Mouse (Mus musculus) midbrain, embryonic 11.5 days (tissue): ENCODE measurements around the gene Eef2. TPM values are rescaled to one million over a fixed set of nuclear protein-coding genes. Genes with fewer than 3 reads are reported as not detected.
A peak's percentile ranks its signal among the peaks of the same experiment; 100 is the strongest.

Experiments used
- ATAC-seq: fragments of 200-750 bp; cut with Nextera tagmentation; 2 replicates; pipeline ENCODE4 v1.8.0; 2017; ENCODE audit warnings: moderate TSS enrichment, moderate library complexity; ENCODE audit not compliant: low FRiP score
- DNase-seq: peaks from one replicate; pipeline ENCODE4 v3.0.0; 2015; ENCODE audit warnings: low spot score; ENCODE audit errors: missing footprints
- H3K27ac ChIP-seq: fragments of 300-500 bp; sonication (generic); 2 replicates; pipeline ENCODE4 v1.5.1; 2014; ENCODE audit warnings: low read depth, low read length
- H3K27me3 ChIP-seq: fragments of 300-500 bp; sonication (generic); 2 replicates; pipeline ENCODE4 v1.6.1; 2014; ENCODE audit warnings: mild to moderate bottlenecking, low read length, moderate library complexity, mixed read lengths; ENCODE audit not compliant: control insufficient read depth, insufficient read depth
- H3K36me3 ChIP-seq: fragments of 300-500 bp; sonication (generic); 2 replicates; pipeline ENCODE4 v1.6.1; 2014; ENCODE audit warnings: mild to moderate bottlenecking, low read length, moderate library complexity, mixed read lengths; ENCODE audit not compliant: control insufficient read depth, insufficient read depth
- H3K4me1 ChIP-seq: fragments of 300-500 bp; sonication (generic); 2 replicates; pipeline ENCODE4 v1.6.1; 2014; ENCODE audit warnings: low read length; ENCODE audit not compliant: control insufficient read depth, insufficient read depth
- H3K4me2 ChIP-seq: fragments of 300-500 bp; sonication (generic); 2 replicates; pipeline ENCODE4 v1.6.1; 2014; ENCODE audit warnings: mild to moderate bottlenecking, moderate library complexity
- H3K4me3 ChIP-seq: fragments of 300-500 bp; sonication (generic); 2 replicates; pipeline ENCODE4 v1.5.1; 2014; ENCODE audit warnings: low read depth, low read length
- H3K9ac ChIP-seq: fragments of 300-500 bp; sonication (generic); 2 replicates; pipeline ENCODE4 v1.6.1; 2014; ENCODE audit warnings: low read length
- H3K9me3 ChIP-seq: fragments of 300-500 bp; sonication (generic); 2 replicates; pipeline ENCODE4 v1.6.1; 2016; ENCODE audit warnings: low read length; ENCODE audit not compliant: control insufficient read depth
- WGBS: fragments of 180-500 bp; shearing (Covaris S2); extraction: QIAGEN DNeasy Blood & Tissue Kit; methylation state at CpG from one replicate; pipeline ENCODE4 v1.1.7; 2014; 5-methylcytosine and 5-hydroxymethylcytosine counted together
- polyA plus RNA-seq: library from polyadenylated mRNA; unstranded; fragments of >200 nt; fragmentation: Nextera tagmentation; extraction: Ambion mirVana; gene quantifications from 2 replicates; pipeline ENCODE4 v1.2.1, GENCODE M21; 2014

Gene Eef2
- polyA plus RNA-seq, 1 experiment from 2014 or later = 422 TPM

DNA sequence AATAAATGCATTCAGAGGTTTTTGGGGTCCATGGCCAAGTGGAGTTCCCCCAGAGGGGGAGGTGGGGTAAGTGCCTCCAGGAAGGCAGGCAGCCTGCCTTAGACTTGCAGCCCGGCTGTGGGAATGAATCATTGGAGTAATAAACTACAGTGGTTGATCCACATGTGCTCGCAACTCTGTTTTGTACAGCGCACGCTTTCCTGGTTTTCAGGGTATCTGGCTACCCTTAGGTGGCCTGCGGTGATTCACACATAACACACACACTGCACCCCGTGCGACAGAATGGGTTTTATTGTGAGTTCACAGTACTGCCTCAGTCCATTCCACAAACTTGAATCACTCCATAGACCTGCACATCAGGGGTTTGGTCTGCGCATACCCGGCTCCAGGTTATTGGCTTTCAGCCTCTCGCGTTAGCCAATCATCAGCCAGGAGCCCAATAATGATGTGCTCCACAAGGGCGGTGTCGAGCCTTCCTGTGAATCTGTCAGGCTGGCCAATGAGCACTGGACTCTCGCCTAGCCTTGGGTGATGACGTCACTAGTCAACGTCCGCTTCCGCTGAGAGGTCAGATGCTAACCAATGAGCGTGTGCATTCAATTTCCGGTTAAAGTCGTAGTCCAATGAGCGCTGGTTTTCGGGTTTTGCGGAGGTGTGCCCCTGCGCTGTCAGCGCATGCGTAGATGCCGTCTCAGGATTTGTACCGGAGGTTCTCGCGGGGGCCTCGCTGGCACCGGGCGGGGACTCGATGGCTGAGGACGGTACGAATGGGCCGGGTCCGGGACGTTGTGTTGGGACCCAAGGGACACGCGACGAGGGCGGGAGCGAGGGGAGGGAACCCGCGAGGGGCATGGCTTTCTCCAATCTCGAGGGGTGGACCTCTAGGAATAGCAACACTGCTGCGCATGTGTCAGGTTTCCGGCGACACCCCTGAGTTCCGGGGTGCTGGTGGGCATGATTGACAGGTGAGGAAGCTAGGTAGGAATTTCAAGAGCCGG is 6.2 kb downstream of the Eef2 start, which contains the start of gene Dapk3:
Dapk3 (plus strand) TSS at position 670 of the 998 bp plus-strand sequence.
- Histone ChIP-seq H3K9me3 (no peaks in the 10 kb centered on the region), H3K4me2 (peak within 1 kb of the TSS; percentile 63), H3K36me3 (peaks cover 45% of the 10 kb centered on the region), H3K27me3 (no peaks in the 10 kb centered on the region), H3K4me1 (peaks cover 20% of the 10 kb centered on the region), H3K9ac (peak within 1 kb of the TSS; percentile 73), H3K4me3 (peak within 1 kb of the TSS; percentile 75), H3K27ac (peak within 1 kb of the TSS; percentile 40)
- WGBS = 5% methylated on average over 53 of the region's 53 CpGs
- DNase-seq = peak; percentile 99
- peak; percentile 96 for ATAC-seq

DNA sequence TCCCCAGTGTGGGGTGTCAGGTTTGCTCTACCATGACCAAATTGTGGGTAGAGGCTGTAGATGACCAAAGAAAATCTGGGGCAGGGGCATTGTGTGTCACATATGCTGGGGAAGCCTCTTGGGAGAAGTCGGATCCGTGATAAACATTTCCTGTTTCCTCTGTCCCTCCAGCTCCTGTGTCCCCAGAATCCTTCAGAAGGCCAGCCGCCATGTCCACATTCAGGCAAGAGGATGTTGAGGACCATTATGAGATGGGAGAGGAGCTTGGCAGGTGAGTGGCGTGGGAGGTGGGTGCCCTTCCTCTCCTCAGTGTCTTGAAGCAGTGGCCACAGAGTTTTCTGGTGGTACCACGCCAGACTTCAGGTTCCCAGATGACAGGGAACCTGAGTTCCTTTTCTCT is 7.4 kb downstream of the Eef2 start, which contains the start of gene 4930442H23Rik:
4930442H23Rik (minus strand) TSS at position 45 of the 400 bp plus-strand sequence.
- no peak for DNase-seq
- Histone ChIP-seq H3K4me1 (peaks cover 9% of the 10 kb centered on the region), H3K27ac (peak within 1 kb of the TSS; percentile 40; the same call in 1 of the 2 replicates), H3K4me3 (peak within 1 kb of the TSS; percentile 75), H3K27me3 (no peaks in the 10 kb centered on the region), H3K9me3 (no peaks in the 10 kb centered on the region), H3K4me2 (peak within 1 kb of the TSS; percentile 63), H3K9ac (peak within 1 kb of the TSS; percentile 73), H3K36me3 (peaks cover 38% of the 10 kb centered on the region)
- WGBS = 90% methylated on average over 5 of the region's 5 CpGs
- no peak for ATAC-seq

- no peak overlapping the region for H3K4me3 ChIP-seq
- H3K36me3 ChIP-seq = peaks cover 28% of the 10 kb centered on the region
- H3K9me3 ChIP-seq = no peaks in the 10 kb centered on the region
- WGBS = 69% methylated on average over 4 of the region's 4 CpGs
- H3K4me1 ChIP-seq = peaks cover 7% of the 10 kb centered on the region
- no peak for ATAC-seq
- no peak overlapping the region for H3K9ac ChIP-seq
- no peak overlapping the region for H3K4me2 ChIP-seq
- DNase-seq = no peak
- no peaks in the 10 kb centered on the region for H3K27me3 ChIP-seq
- H3K27ac ChIP-seq = no peak overlapping the region
These were observed 8.3 kb downstream of the Eef2 start for GRCm38 (mm10) chr10:81184765-81185164.

DNA sequence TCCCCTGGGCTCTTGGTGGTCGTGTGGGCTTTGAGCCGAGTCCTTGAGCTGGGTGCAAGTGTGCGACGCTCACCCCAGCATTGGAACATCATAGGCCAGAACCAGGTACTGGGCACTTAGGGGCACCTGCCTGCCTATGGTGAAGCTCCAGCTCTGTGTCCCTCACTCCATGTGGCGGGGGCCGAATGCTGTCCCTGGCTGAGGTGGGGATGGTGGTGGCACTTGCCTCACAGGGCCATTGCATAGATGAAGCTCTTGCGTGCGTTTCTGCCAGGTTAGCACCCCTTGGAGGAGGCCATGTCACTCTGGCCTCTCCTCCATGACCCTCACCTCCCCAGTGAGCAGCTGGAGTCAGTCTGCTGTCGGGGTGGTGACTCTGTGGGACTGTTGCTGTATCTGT is 10.7 kb downstream of the Eef2 start:
- WGBS = 92% methylated on average over 9 of the region's 9 CpGs
- peaks cover 6% of the 10 kb centered on the region for H3K36me3 ChIP-seq
- ATAC-seq = no peak
- DNase-seq = no peak
- no peak overlapping the region for H3K4me2 ChIP-seq
- no peak overlapping the region for H3K27ac ChIP-seq
- no peaks in the 10 kb centered on the region for H3K27me3 ChIP-seq
- H3K9ac ChIP-seq = no peak overlapping the region
- peaks cover 10% of the 10 kb centered on the region for H3K4me1 ChIP-seq
- no peak overlapping the region for H3K4me3 ChIP-seq
- no peaks in the 10 kb centered on the region for H3K9me3 ChIP-seq

DNA sequence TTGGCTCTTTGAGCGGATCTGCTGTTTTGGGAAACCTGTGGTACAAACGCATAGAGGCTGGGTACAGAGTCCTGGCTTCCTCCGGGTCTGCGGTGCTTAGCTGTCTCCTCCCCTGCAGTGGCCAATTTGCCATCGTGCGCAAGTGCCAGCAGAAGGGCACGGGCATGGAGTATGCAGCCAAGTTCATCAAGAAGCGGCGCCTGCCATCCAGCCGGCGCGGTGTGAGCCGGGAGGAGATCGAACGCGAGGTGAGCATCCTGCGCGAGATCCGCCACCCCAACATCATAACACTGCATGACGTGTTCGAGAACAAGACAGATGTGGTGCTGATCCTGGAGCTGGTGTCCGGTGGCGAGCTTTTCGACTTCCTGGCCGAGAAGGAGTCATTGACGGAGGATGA is 13.4 kb downstream of the Eef2 start:
- ATAC-seq = no peak
- H3K36me3 ChIP-seq = peaks cover 5% of the 10 kb centered on the region; the same call in 1 of the 2 replicates

GRCm38 (mm10) chr10:81190236-81190911 is 13.9 kb downstream of the Eef2 start:
- Histone ChIP-seq H3K4me3 (no peak overlapping the region), H3K36me3 (peaks cover 5% of the 10 kb centered on the region; the same call in 1 of the 2 replicates), H3K9ac (no peak overlapping the region), H3K27ac (no peak overlapping the region), H3K4me2 (no peak overlapping the region), H3K9me3 (no peaks in the 10 kb centered on the region), H3K27me3 (peaks cover 16% of the 10 kb centered on the region), H3K4me1 (peaks cover 15% of the 10 kb centered on the region)
- no peak for ATAC-seq
- peak; percentile 93 for DNase-seq
- 71% methylated on average over 31 of the region's 31 CpGs for WGBS

More for the DNA sequence above, 13.4 kb downstream of the Eef2 start:
- H3K4me1 ChIP-seq = peaks cover 15% of the 10 kb centered on the region
- no peak overlapping the region for H3K27ac ChIP-seq
- no peak for DNase-seq
- no peak overlapping the region for H3K4me2 ChIP-seq
- no peak overlapping the region for H3K4me3 ChIP-seq
- no peaks in the 10 kb centered on the region for H3K9me3 ChIP-seq
- 77% methylated on average over 26 of the region's 26 CpGs for WGBS
- no peak overlapping the region for H3K9ac ChIP-seq
- H3K27me3 ChIP-seq = peaks cover 11% of the 10 kb centered on the region

DNA sequence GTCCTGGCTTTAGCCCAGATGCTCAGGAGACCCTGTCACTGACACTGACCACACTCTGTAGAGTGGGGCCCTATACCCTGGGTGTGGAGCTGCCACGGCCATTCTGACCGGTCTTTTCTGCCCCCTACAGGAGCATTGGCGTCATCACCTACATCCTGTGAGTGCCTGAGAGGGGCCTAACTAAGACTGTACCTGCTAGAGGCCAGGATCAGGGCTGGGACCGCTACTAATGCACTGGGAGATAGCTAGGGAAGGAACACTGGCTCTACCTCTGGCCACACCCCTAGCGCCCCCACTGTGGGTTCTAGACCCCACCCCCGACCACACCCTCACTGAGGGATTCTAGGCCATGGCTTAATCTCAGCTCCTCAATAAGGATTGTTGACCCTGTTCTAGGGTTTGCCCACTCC is 14.5 kb downstream of the Eef2 start:
- H3K9me3 ChIP-seq = no peaks in the 10 kb centered on the region
- peaks cover 15% of the 10 kb centered on the region for H3K4me1 ChIP-seq
- no peak overlapping the region for H3K9ac ChIP-seq
- H3K27ac ChIP-seq = no peak overlapping the region
- peaks cover 21% of the 10 kb centered on the region for H3K27me3 ChIP-seq
- H3K4me3 ChIP-seq = no peak overlapping the region
- no peak for ATAC-seq
- WGBS = 75% methylated on average over 6 of the region's 6 CpGs
- H3K36me3 ChIP-seq = peaks cover 5% of the 10 kb centered on the region; the same call in 1 of the 2 replicates
- DNase-seq = no peak
- H3K4me2 ChIP-seq = no peak overlapping the region

DNA sequence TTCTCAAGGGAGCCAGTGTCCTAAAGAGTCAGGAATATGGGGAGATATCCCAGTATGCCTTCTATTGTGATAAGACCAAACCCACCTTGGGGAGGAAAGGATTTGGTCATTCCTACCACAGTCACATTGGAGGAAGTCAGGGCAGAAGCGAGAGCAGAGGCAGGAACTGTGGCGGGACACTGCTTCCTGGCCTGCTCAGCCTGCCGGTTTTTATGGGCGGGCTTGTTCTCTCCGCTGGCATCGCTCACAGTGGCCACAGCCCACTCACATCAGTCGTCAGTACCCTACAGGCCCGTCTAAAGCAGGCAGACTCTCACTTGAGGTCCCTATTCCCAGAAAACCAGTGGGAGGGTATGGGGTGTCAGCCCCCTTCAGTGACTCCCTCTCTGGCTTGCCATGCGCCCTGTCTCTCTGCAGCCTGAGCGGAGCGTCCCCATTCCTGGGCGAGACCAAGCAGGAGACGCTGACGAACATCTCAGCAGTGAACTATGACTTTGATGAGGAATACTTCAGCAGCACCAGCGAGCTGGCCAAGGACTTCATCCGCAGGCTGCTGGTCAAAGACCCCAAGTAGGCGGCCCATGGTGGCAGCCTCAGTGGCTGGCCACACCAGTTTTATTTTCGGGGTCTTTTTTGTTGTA is 15.0 kb downstream of the Eef2 start:
- H3K27me3 ChIP-seq = peaks cover 21% of the 10 kb centered on the region
- DNase-seq (no peak), ATAC-seq (no peak)
- 90% methylated on average over 18 of the region's 18 CpGs for WGBS
- no peaks in the 10 kb centered on the region for H3K9me3 ChIP-seq
- H3K36me3 ChIP-seq = peaks cover 5% of the 10 kb centered on the region; the same call in 1 of the 2 replicates
- H3K9ac ChIP-seq = no peak overlapping the region; the same call in 1 of the 2 replicates
- no peak overlapping the region for H3K4me2 ChIP-seq
- peaks cover 15% of the 10 kb centered on the region for H3K4me1 ChIP-seq
- no peak overlapping the region for H3K27ac ChIP-seq
- H3K4me3 ChIP-seq = no peak overlapping the region
